Mouse (Mus musculus): Measurements from ENCODE around the gene Pebp1. TPM values are rescaled to one million over a fixed set of nuclear protein-coding genes. Genes with fewer than 3 reads are reported as not detected.

The Pebp1 gene
- polyA plus RNA-seq, 1 experiment from 2014 or later: 1,134 TPM

DNA sequence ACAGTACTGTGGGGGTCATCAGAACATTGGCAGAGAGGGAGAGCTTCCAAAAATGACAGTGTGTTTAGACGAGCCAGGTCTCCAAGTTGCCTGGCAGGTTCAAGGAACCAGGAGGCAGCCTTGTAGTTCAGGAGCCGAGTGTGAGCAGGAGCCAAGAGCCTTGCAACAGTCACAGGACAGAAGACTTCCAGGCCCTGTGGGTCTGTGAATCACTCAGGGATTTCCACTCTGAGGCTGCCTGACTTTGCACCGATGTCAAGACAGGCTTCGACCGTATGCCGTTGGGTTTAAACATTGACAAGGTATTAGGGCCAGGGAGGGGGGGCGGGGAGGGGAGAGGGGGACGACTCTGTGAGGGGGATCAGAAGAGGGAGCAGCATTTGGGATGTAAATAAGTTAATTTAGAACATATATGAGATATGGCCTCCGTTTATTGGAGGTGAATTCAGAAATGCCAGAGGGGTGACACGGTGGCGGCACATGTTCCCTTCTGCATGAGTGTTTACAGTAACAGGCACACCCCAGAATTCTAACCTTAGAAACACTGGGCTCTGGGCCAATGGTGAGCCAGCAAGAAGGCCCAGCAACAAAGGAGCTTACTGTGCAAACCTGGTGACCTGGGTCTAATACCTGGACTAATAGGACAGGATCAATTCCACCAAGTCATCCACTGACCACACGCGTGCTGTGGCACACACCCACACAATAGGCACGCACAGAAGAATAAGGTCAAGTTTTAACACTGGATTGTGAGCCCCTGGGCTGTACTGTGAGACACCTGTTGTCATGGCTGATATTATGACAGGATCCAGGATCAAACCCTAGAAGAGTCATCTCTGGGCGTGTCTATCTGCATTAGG lies 8.4 kb downstream of the Pebp1 start:
- ATAC-seq: no peak
- WGBS: 93% methylated on average over 15 of the region's 15 CpGs
- H3K36me3 ChIP-seq (ENCODE audit: control insufficient read depth, insufficient read depth, low read length): peaks cover 21% of the 10 kb centered on the region

DNA sequence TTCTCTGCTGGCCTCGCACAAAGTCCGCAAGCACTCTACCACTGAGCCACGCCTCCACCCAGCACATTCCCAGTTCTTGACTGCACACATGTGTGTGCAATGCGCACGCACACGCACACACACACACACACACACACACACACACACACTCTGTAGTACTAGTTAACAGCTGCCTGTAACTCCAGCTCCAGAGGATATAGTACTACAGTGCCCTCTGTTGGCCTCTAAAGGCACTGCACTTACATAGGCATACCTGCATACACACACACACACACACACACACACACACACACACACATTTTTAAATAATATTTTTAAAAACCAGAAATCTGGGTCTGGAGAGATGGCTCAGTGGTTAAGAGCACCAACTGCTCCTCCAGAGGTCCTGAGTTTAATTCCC lies 9.6 kb downstream of the Pebp1 start:
- H3K27ac ChIP-seq (ENCODE audit: low read length): no peak overlapping the region
- H3K4me1 ChIP-seq (ENCODE audit: control insufficient read depth, insufficient read depth, low read length): no peaks in the 10 kb centered on the region
- no peak overlapping the region for H3K4me3 ChIP-seq (ENCODE audit: low read depth, low read length)
- 91% methylated on average over 6 of the region's 6 CpGs for WGBS
- H3K9me3 ChIP-seq (replicated peaks; ENCODE audit: control insufficient read depth, low read length, poor library complexity, severe bottlenecking): no peaks in the 10 kb centered on the region
- H3K27me3 ChIP-seq (ENCODE audit: control insufficient read depth, insufficient read depth, low read depth, low read length): no peaks in the 10 kb centered on the region
- no peak for ATAC-seq
- peaks cover 20% of the 10 kb centered on the region for H3K36me3 ChIP-seq (ENCODE audit: control insufficient read depth, insufficient read depth, low read length)
- no peak overlapping the region for H3K4me2 ChIP-seq (ENCODE audit: low read length)
- H3K9ac ChIP-seq (ENCODE audit: low read depth, low read length): no peak overlapping the region

More for the DNA sequence above, 8.4 kb downstream of the Pebp1 start:
- Histone ChIP-seq H3K4me3 (ENCODE audit: low read depth, low read length) (no peak overlapping the region), H3K4me2 (ENCODE audit: low read length) (no peak overlapping the region), H3K9ac (ENCODE audit: low read depth, low read length) (no peak overlapping the region), H3K27ac (ENCODE audit: low read length) (no peak overlapping the region), H3K4me1 (ENCODE audit: control insufficient read depth, insufficient read depth, low read length) (no peaks in the 10 kb centered on the region), H3K27me3 (ENCODE audit: control insufficient read depth, insufficient read depth, low read depth, low read length) (no peaks in the 10 kb centered on the region), H3K9me3 (replicated peaks; ENCODE audit: control insufficient read depth, low read length, poor library complexity, severe bottlenecking) (no peaks in the 10 kb centered on the region)

DNA sequence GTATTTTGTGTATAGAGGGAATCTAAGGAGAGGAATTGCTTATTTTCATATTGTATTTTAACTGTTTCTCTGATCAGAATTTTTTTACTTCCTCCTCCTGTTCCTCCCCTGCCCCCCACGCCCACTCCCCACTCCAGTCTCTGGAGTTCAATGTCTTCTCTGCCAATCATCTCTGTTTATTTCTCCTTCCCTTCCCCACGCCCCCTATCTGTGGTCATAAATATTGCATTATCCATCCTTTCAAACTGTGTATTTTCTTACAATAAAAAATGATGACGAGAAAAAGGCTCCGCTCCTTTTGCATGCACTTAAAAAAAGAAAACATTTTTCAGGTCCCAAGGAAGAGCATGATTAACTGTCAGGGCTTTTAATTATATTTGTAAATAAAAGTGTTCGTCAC lies 12.6 kb downstream of the Pebp1 start:
- Histone ChIP-seq H3K9ac (ENCODE audit: low read depth, low read length) (no peak overlapping the region), H3K4me2 (ENCODE audit: low read length) (no peak overlapping the region), H3K9me3 (replicated peaks; ENCODE audit: control insufficient read depth, low read length, poor library complexity, severe bottlenecking) (no peaks in the 10 kb centered on the region), H3K27ac (ENCODE audit: low read length) (no peak overlapping the region), H3K27me3 (ENCODE audit: control insufficient read depth, insufficient read depth, low read depth, low read length) (no peaks in the 10 kb centered on the region), H3K4me1 (ENCODE audit: control insufficient read depth, insufficient read depth, low read length) (no peaks in the 10 kb centered on the region), H3K36me3 (ENCODE audit: control insufficient read depth, insufficient read depth, low read length) (peaks cover 12% of the 10 kb centered on the region), H3K4me3 (ENCODE audit: low read depth, low read length) (no peak overlapping the region)
- ATAC-seq: no peak
- WGBS: 66% methylated on average over 5 of the region's 5 CpGs

DNA sequence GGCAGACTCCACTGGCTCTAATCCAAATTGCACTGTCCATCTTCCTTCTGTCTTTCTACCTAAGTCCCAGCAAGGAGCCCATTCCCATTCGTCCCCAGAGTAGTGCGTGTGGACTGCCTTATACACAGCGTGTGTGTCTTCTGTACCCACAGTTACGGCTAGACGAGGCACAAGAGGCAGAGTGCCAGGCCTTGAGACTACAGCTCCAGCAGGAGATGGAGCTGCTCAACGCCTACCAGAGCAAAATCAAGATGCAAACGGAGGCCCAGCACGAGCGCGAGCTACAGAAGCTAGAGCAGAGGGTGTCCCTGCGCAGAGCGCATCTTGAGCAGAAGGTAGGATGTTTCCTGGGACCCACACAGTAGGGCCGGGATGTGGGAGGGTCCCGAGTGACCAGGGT lies 15.5 kb downstream of the Pebp1 start:
- H3K4me2 ChIP-seq (ENCODE audit: low read length): no peak overlapping the region
- no peaks in the 10 kb centered on the region for H3K9me3 ChIP-seq (replicated peaks; ENCODE audit: control insufficient read depth, low read length, poor library complexity, severe bottlenecking)
- no peaks in the 10 kb centered on the region for H3K4me1 ChIP-seq (ENCODE audit: control insufficient read depth, insufficient read depth, low read length)
- no peak overlapping the region for H3K9ac ChIP-seq (ENCODE audit: low read depth, low read length)
- H3K27me3 ChIP-seq (ENCODE audit: control insufficient read depth, insufficient read depth, low read depth, low read length): no peaks in the 10 kb centered on the region
- 88% methylated on average over 14 of the region's 14 CpGs for WGBS
- H3K4me3 ChIP-seq (ENCODE audit: low read depth, low read length): no peak overlapping the region
- H3K27ac ChIP-seq (ENCODE audit: low read length): no peak overlapping the region
- H3K36me3 ChIP-seq (ENCODE audit: control insufficient read depth, insufficient read depth, low read length): peaks cover 15% of the 10 kb centered on the region
- no peak for ATAC-seq

DNA sequence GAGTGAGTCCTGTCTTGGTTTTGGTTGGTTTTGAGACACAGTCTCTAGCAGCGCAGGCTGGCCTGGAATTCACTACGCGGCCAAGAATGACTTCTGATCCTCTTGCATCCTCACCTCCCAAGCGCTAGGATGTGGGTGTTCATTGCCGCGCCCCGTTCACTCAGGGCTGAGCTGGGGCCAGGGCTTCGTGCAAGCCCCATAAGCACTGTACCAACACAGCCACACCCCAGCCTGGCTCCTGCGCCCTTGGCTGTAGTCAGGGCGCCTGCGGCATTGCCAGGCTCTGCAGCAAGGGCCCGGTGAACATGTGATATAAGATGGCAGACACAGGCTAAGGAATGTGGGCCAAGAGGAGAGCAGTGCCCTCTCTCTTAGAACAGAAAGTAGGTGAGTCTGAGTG lies 18.0 kb downstream of the Pebp1 start:
- Histone ChIP-seq H3K27me3 (ENCODE audit: control insufficient read depth, insufficient read depth, low read depth, low read length) (no peaks in the 10 kb centered on the region), H3K4me3 (ENCODE audit: low read depth, low read length) (no peak overlapping the region), H3K27ac (ENCODE audit: low read length) (no peak overlapping the region), H3K4me1 (ENCODE audit: control insufficient read depth, insufficient read depth, low read length) (no peaks in the 10 kb centered on the region), H3K4me2 (ENCODE audit: low read length) (no peak overlapping the region), H3K36me3 (ENCODE audit: control insufficient read depth, insufficient read depth, low read length) (peaks cover 32% of the 10 kb centered on the region), H3K9me3 (replicated peaks; ENCODE audit: control insufficient read depth, low read length, poor library complexity, severe bottlenecking) (no peaks in the 10 kb centered on the region), H3K9ac (ENCODE audit: low read depth, low read length) (no peak overlapping the region)
- no peak for ATAC-seq
- 99% methylated on average over 12 of the region's 12 CpGs for WGBS

DNA sequence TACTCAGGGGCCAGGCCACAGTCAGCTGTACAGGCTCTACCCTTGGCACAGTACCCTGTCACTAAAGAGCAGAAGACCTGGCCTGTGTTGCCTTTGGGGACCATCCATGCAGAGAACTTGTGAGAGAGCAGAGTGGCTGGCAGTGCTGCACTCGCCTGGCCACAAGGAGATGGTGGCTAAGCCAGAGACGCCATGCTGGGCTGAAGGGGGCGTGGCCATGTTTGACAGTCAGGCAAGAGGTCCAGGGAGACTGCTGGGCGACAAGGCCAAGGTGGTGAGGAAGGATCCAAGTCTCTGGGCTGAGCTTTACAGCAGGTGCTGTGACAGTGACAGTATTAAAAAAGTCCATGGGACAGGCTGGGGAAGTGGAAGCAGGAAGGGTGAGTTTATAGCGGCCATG lies 18.7 kb downstream of the Pebp1 start:
- Histone ChIP-seq H3K9ac (ENCODE audit: low read depth, low read length) (no peak overlapping the region), H3K4me3 (ENCODE audit: low read depth, low read length) (no peak overlapping the region), H3K27ac (ENCODE audit: low read length) (no peak overlapping the region), H3K9me3 (replicated peaks; ENCODE audit: control insufficient read depth, low read length, poor library complexity, severe bottlenecking) (peaks cover under 1% of the 10 kb centered on the region; the same call in 1 of the 2 replicates), H3K4me2 (ENCODE audit: low read length) (no peak overlapping the region), H3K4me1 (ENCODE audit: control insufficient read depth, insufficient read depth, low read length) (no peaks in the 10 kb centered on the region), H3K36me3 (ENCODE audit: control insufficient read depth, insufficient read depth, low read length) (peaks cover 35% of the 10 kb centered on the region), H3K27me3 (ENCODE audit: control insufficient read depth, insufficient read depth, low read depth, low read length) (no peaks in the 10 kb centered on the region)
- no peak for ATAC-seq
- 38% methylated on average over 5 of the region's 5 CpGs for WGBS

DNA sequence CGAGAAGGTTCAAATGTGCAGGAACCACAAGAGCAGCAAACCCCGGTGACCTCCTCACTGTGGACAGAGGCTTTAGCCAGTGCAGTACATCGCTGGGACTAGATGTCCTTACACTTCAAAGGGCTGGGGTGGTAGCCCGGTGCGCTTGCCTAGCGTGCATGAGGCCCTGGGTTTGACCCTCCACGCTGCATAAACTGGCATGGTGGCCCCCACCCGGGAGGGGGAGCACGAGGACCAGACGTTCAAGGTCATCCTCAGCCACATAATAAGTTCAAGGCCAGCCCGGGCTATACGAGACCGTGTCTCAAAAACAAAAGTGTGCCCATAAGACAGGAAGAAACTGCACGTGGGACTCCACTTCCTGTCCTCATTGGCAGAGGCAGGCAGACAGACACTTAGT lies 19.5 kb downstream of the Pebp1 start:
- Histone ChIP-seq H3K36me3 (ENCODE audit: control insufficient read depth, insufficient read depth, low read length) (peaks cover 43% of the 10 kb centered on the region), H3K4me2 (ENCODE audit: low read length) (no peak overlapping the region), H3K9ac (ENCODE audit: low read depth, low read length) (no peak overlapping the region), H3K4me1 (ENCODE audit: control insufficient read depth, insufficient read depth, low read length) (no peaks in the 10 kb centered on the region), H3K27me3 (ENCODE audit: control insufficient read depth, insufficient read depth, low read depth, low read length) (no peaks in the 10 kb centered on the region), H3K4me3 (ENCODE audit: low read depth, low read length) (no peak overlapping the region), H3K27ac (ENCODE audit: low read length) (no peak overlapping the region), H3K9me3 (replicated peaks; ENCODE audit: control insufficient read depth, low read length, poor library complexity, severe bottlenecking) (peaks cover 2% of the 10 kb centered on the region; the same call in 1 of the 2 replicates)
- ATAC-seq: no peak
- 81% methylated on average over 14 of the region's 14 CpGs for WGBS

DNA sequence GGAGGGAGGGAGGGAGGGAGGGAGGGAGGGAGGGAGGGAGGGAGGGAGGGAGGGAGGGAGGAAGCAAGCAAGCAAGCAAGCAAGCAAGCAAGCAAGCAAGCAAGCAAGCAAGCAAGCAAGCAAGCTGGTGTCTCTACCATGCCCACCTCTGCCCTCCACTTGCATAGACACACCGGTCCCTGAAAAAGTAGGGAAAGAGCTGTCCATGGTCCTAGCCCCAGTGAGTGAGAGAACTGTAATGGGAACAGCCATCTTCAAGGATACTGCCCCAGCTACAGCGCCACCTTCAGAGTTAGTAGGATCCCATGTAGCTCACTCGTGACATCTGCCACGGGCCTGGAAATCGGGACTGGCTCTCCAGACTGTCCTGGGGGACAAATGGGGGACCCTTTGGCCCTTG lies 22.7 kb downstream of the Pebp1 start:
- H3K4me1 ChIP-seq (ENCODE audit: control insufficient read depth, insufficient read depth, low read length): no peaks in the 10 kb centered on the region
- ATAC-seq: no peak
- H3K4me2 ChIP-seq (ENCODE audit: low read length): no peak overlapping the region
- H3K27me3 ChIP-seq (ENCODE audit: control insufficient read depth, insufficient read depth, low read depth, low read length): no peaks in the 10 kb centered on the region
- peaks cover 50% of the 10 kb centered on the region for H3K36me3 ChIP-seq (ENCODE audit: control insufficient read depth, insufficient read depth, low read length)
- 53% methylated on average over 5 of the region's 5 CpGs for WGBS
- no peak overlapping the region for H3K9ac ChIP-seq (ENCODE audit: low read depth, low read length)
- no peak overlapping the region for H3K4me3 ChIP-seq (ENCODE audit: low read depth, low read length)
- H3K9me3 ChIP-seq (replicated peaks; ENCODE audit: control insufficient read depth, low read length, poor library complexity, severe bottlenecking): peaks cover 2% of the 10 kb centered on the region; the same call in 1 of the 2 replicates
- H3K27ac ChIP-seq (ENCODE audit: low read length): no peak overlapping the region

DNA sequence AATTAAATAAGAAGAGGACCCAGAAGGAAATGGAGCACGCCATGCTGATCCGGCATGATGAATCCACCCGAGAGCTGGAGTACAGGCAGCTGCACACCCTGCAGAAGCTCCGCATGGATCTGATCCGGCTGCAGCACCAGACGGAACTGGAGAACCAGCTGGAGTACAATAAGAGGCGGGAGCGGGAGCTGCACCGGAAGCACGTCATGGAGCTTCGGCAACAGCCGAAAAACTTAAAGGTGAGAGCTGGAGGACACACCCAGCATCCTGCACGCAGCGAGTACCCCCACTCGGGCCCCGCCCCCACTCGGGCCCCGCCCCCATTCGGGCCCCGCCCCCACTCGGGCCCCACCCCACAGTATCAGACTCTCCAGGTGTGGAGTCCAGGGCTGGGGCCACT lies 23.9 kb downstream of the Pebp1 start:
- Histone ChIP-seq H3K4me3 (ENCODE audit: low read depth, low read length) (no peak overlapping the region), H3K4me2 (ENCODE audit: low read length) (no peak overlapping the region), H3K36me3 (ENCODE audit: control insufficient read depth, insufficient read depth, low read length) (peaks cover 50% of the 10 kb centered on the region), H3K27me3 (ENCODE audit: control insufficient read depth, insufficient read depth, low read depth, low read length) (no peaks in the 10 kb centered on the region), H3K27ac (ENCODE audit: low read length) (no peak overlapping the region), H3K9ac (ENCODE audit: low read depth, low read length) (no peak overlapping the region), H3K4me1 (ENCODE audit: control insufficient read depth, insufficient read depth, low read length) (no peaks in the 10 kb centered on the region), H3K9me3 (replicated peaks; ENCODE audit: control insufficient read depth, low read length, poor library complexity, severe bottlenecking) (peaks cover 2% of the 10 kb centered on the region; the same call in 1 of the 2 replicates)
- 87% methylated on average over 21 of the region's 21 CpGs for WGBS
- no peak for ATAC-seq

Measured in midbrain, embryonic 16.5 days (tissue).